ENCODE assay signal across 8 mouse cellular contexts in the genomic region with DNA sequence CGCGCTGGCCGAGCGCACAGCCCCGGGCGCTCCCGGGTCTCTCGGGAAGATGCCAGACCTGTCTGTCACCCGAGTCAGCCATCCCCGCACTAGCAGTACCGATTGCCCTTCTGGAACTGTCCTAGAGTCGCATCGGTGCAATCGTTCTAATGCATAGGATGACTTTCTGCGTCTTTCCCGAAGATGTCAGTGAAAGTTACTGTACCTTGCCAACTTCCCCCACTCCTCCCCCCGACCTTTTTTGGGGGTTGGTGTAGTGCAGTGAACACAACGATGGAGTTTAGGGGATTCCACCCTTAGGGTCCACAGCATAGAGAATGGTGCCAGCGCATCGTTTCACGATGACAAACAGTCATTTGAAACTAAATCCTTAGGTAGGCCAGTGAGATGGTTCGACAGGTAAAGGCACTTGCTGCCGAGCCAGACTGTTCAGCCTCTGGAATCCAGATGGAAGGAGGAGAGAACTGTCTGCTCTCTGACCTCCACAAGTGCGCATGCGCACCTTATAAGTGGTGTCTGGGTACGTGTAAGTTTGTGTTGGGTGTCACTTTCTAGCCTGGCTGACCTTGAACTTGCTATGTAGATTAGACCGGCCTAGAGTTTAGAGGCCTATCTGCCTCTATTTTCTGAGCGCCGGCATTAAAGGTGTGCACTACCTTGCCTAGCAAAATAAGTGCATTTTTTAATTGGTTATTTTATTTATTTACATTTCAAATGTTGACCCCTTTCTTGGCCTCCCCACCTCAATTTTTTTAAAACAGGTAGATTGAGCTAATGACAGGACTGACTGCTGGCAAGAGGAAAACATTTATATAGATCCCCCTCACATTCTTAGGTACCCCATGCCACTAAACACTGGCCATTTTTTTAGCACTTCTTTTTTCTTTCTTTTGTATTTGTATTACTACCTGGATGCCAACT. TPM values are rescaled to one million over a fixed set of nuclear protein-coding genes. Genes with fewer than 3 reads are reported as not detected.
DNase-seq lines count a peak whose midpoint lies in the region; ATAC-seq and TF ChIP-seq lines count a peak whose summit lies in the region.

No protein-coding gene starts in this region.

- peak overlapping the region; percentile 99 for H3K9ac ChIP-seq in intestine, embryonic 15.5 days
- H3K9ac ChIP-seq in limb, embryonic 14.5 days (ENCODE audit: low read depth, low read length, severe bottlenecking): peak overlapping the region; percentile 99
- H3K9ac ChIP-seq in midbrain, embryonic 13.5 days (replicated peaks): peak overlapping the region; percentile 98

- peak overlapping the region; percentile 64 for H3K4me2 ChIP-seq in intestine, embryonic 15.5 days (replicated peaks)
- peak overlapping the region; percentile 68 for H3K4me2 ChIP-seq in limb, embryonic 14.5 days (replicated peaks; ENCODE audit: low read depth, low read length, severe bottlenecking)
- H3K4me2 ChIP-seq in midbrain, embryonic 13.5 days (replicated peaks): peak overlapping the region; percentile 83

- ATAC-seq in intestine, embryonic 15.5 days: peak; percentile 42
- ATAC-seq in limb, embryonic 14.5 days (ENCODE audit: low FRiP score, low read depth): peak; percentile 5; the same call in 1 of the 2 replicates
- peak; percentile 10 for ATAC-seq in midbrain, embryonic 13.5 days

- peak overlapping the region; percentile 99 for H3K4me3 ChIP-seq in intestine, embryonic 15.5 days (replicated peaks)
- peak overlapping the region; percentile 96 for H3K4me3 ChIP-seq in limb, embryonic 14.5 days (replicated peaks; ENCODE audit: low read length)
- peak overlapping the region; percentile 94 for H3K4me3 ChIP-seq in midbrain, embryonic 13.5 days (replicated peaks)

- H3K9me3 ChIP-seq in intestine, embryonic 15.5 days: no peaks in the 10 kb centered on the region
- no peaks in the 10 kb centered on the region for H3K9me3 ChIP-seq in limb, embryonic 14.5 days (ENCODE audit: control insufficient read depth, low read length)
- no peaks in the 10 kb centered on the region for H3K9me3 ChIP-seq in midbrain, embryonic 13.5 days

- H3K36me3 ChIP-seq in intestine, embryonic 15.5 days: peaks cover 7% of the 10 kb centered on the region; the same call in 1 of the 2 replicates
- peaks cover 30% of the 10 kb centered on the region for H3K36me3 ChIP-seq in limb, embryonic 14.5 days (ENCODE audit: control insufficient read depth, insufficient read depth, low read length)
- H3K36me3 ChIP-seq in midbrain, embryonic 13.5 days: peaks cover 23% of the 10 kb centered on the region
- H3K36me3 ChIP-seq in splenic B cell, adult 2 months (ENCODE audit: control insufficient read depth, insufficient read depth, low read length, poor library complexity, severe bottlenecking): peaks cover 2% of the 10 kb centered on the region

- 0 out of 2 replicates have a peak, but pooled peaks have one; percentile 17 for TF ChIP-seq POLR2A in limb, embryonic 14.5 days (IDR thresholded peaks at IDR 0.05; ENCODE audit: borderline replicate concordance, extremely low read depth, insufficient read depth, insufficient read length)

- H3K4me1 ChIP-seq in intestine, embryonic 15.5 days (replicated peaks): 0 out of 2 replicates have a peak, but pooled peaks cover 3% of the 10 kb centered on the region
- H3K4me1 ChIP-seq in limb, embryonic 14.5 days (ENCODE audit: control insufficient read depth, insufficient read depth, low read length): peaks cover 4% of the 10 kb centered on the region; the same call in 1 of the 2 replicates
- H3K4me1 ChIP-seq in midbrain, embryonic 13.5 days (replicated peaks): peaks cover 40% of the 10 kb centered on the region

- H3K27ac ChIP-seq in intestine, embryonic 15.5 days: peak overlapping the region; percentile 99
- peak overlapping the region; percentile 99 for H3K27ac ChIP-seq in limb, embryonic 14.5 days (replicated peaks; ENCODE audit: low read depth, low read length)
- peak overlapping the region; percentile 97 for H3K27ac ChIP-seq in midbrain, embryonic 13.5 days

- H3K27me3 ChIP-seq in intestine, embryonic 15.5 days (replicated peaks): no peaks in the 10 kb centered on the region
- no peaks in the 10 kb centered on the region for H3K27me3 ChIP-seq in limb, embryonic 14.5 days (ENCODE audit: control insufficient read depth, insufficient read depth, low read length)
- no peaks in the 10 kb centered on the region for H3K27me3 ChIP-seq in midbrain, embryonic 13.5 days
- H3K27me3 ChIP-seq in splenic B cell, adult 2 months (ENCODE audit: control insufficient read depth, insufficient read depth, low read length, poor library complexity, severe bottlenecking): no peaks in the 10 kb centered on the region

- peak; percentile 30 to 40 for DNase-seq in right cerebral cortex, adult 2 months (ENCODE audit: low spot score in 2 of 2)
- DNase-seq in right cerebral cortex, postnatal 25 days: no peak
- DNase-seq in embryo, embryonic 10.5 days (ENCODE audit: low spot score): peak; percentile 78
- peak; percentile 40 for DNase-seq in gastrocnemius, postnatal 10 days
- peak; percentile 71 for DNase-seq in limb, embryonic 14.5 days (ENCODE audit: low spot score)
- DNase-seq in splenic B cell, adult 2 months (ENCODE audit: low read depth, low spot score): peak; percentile 60

- 5% methylated on average over 29 of the region's 29 CpGs for WGBS in intestine, embryonic 15.5 days
- 8% methylated on average over 29 of the region's 29 CpGs for WGBS in limb, embryonic 14.5 days
- WGBS in midbrain, embryonic 13.5 days: 10% methylated on average over 24 of the region's 29 CpGs

RNA-seq across cellular contexts. Expression of gene Atp5j, which starts 0.7 kb away (rescaled TPM):
- total RNA-seq in gastrocnemius, postnatal 10 days (2021): 1,000 to 10,000 TPM in 1 of 2 experiments, 100 to 1,000 TPM in 1; 958 to 1,126 TPM
- 1,058 and 1,111 TPM in 2 replicates for polyA plus RNA-seq in intestine, embryonic 15.5 days (2015; fragmentation: Nextera tagmentation; extraction: Ambion mirVana)
- 287 and 329 TPM in 2 replicates for polyA plus RNA-seq in limb, embryonic 14.5 days (2012; rRNA removed)
- polyA plus RNA-seq in limb, embryonic 14.5 days (2014; fragmentation: Nextera tagmentation; extraction: Ambion mirVana): 842 and 879 TPM in 2 replicates
- polyA plus RNA-seq in midbrain, embryonic 13.5 days (2015; fragmentation: Nextera tagmentation; extraction: Ambion mirVana): 827 and 861 TPM in 2 replicates

RNA-seq across cellular contexts. Expression of gene Gabpa, which starts 1.4 kb away (rescaled TPM):
- 10 to 100 TPM; 29.3 to 35.7 TPM for total RNA-seq in gastrocnemius, postnatal 10 days (2021)
- polyA plus RNA-seq in intestine, embryonic 15.5 days (2015; fragmentation: Nextera tagmentation; extraction: Ambion mirVana): 27.8 and 29.8 TPM in 2 replicates
- polyA plus RNA-seq in limb, embryonic 14.5 days (2012; rRNA removed): 28.4 and 33.9 TPM in 2 replicates
- polyA plus RNA-seq in limb, embryonic 14.5 days (2014; fragmentation: Nextera tagmentation; extraction: Ambion mirVana): 34.4 and 38.4 TPM in 2 replicates
- 22.8 and 23.4 TPM in 2 replicates for polyA plus RNA-seq in midbrain, embryonic 13.5 days (2015; fragmentation: Nextera tagmentation; extraction: Ambion mirVana)
